Mouse (Mus musculus): ENCODE measurements at regions not wholly inside any gene's neighbourhood (a gene's known extent, or its start where the extent isn't known, plus 50 kb on each side); places are given as distances from the start of the nearest gene placed in this dataset.

GRCm38 (mm10) chr13:107639620-107640019, 404.6 kb upstream of the Smim15 start:
- H3K4me1 ChIP-seq: peaks cover 45% of the 10 kb centered on the region
- no peak overlapping the region for H3K4me3 ChIP-seq
- DNase-seq (ENCODE audit: extremely low spot score, low spot score): no peak
- 89% methylated on average over 4 of the region's 4 CpGs for WGBS
- H3K9me3 ChIP-seq: no peaks in the 10 kb centered on the region
- H3K27me3 ChIP-seq (ENCODE audit: poor library complexity, severe bottlenecking): peaks cover 18% of the 10 kb centered on the region
- no peak overlapping the region for H3K27ac ChIP-seq
- H3K36me3 ChIP-seq (replicated peaks): no peaks in the 10 kb centered on the region

GRCm38 (mm10) chr13:107637269-107637668, 407.0 kb upstream of the Smim15 start:
- no peak overlapping the region for H3K27ac ChIP-seq
- no peaks in the 10 kb centered on the region for H3K9me3 ChIP-seq
- no peak for DNase-seq (ENCODE audit: extremely low spot score, low spot score)
- H3K36me3 ChIP-seq (replicated peaks): no peaks in the 10 kb centered on the region
- H3K4me1 ChIP-seq: peaks cover 49% of the 10 kb centered on the region
- H3K4me3 ChIP-seq: no peak overlapping the region
- no peaks in the 10 kb centered on the region for H3K27me3 ChIP-seq (ENCODE audit: poor library complexity, severe bottlenecking)
- WGBS: 96% methylated on average over 5 of the region's 5 CpGs

- H3K9me3 ChIP-seq: no peaks in the 10 kb centered on the region
- H3K4me1 ChIP-seq: peaks cover 46% of the 10 kb centered on the region
- no peak overlapping the region for H3K4me3 ChIP-seq
- H3K36me3 ChIP-seq (replicated peaks): no peaks in the 10 kb centered on the region
- WGBS: 27% methylated on average over 5 of the region's 5 CpGs
- H3K27ac ChIP-seq: peak overlapping the region; percentile 77
- no peaks in the 10 kb centered on the region for H3K27me3 ChIP-seq (ENCODE audit: poor library complexity, severe bottlenecking)
- DNase-seq (ENCODE audit: extremely low spot score, low spot score): peak; percentile 65
Measured at GRCm38 (mm10) chr13:107635114-107635513, 409.1 kb upstream of the Smim15 start.

DNA sequence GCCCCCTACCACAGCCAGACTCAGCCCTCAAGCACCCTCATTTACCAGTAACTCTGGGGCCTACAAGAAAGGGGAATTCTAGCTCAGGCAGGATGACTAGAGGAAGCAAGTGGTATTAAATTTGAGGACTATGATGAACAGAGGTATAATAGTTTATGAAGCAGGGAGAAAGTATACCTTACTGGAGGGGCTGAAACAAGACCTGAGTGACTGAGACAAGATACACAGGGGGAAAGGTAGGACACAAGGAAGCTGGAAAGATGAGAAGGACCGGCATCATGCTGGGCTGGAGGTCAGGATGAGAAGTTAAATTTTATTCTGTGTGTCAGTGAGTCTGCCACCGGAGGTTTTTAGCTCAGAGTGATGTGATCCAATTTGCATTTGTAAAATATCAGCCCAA, 417.2 kb upstream of the Smim15 start:
- peaks cover 9% of the 10 kb centered on the region; the same call in 1 of the 2 replicates for H3K27me3 ChIP-seq (ENCODE audit: poor library complexity, severe bottlenecking)
- H3K9me3 ChIP-seq: no peaks in the 10 kb centered on the region
- peaks cover 9% of the 10 kb centered on the region for H3K4me1 ChIP-seq
- no peak for DNase-seq (ENCODE audit: extremely low spot score, low spot score)
- H3K27ac ChIP-seq: no peak overlapping the region
- WGBS: 84% methylated on average over 2 of the region's 2 CpGs
- H3K36me3 ChIP-seq (replicated peaks): no peaks in the 10 kb centered on the region
- H3K4me3 ChIP-seq: no peak overlapping the region

- no peak for DNase-seq (ENCODE audit: extremely low spot score, low spot score)
- H3K4me3 ChIP-seq: no peak overlapping the region
- no peaks in the 10 kb centered on the region for H3K36me3 ChIP-seq (replicated peaks)
- peaks cover 9% of the 10 kb centered on the region for H3K4me1 ChIP-seq
- WGBS: 53% methylated on average over 8 of the region's 8 CpGs
- H3K9me3 ChIP-seq: no peaks in the 10 kb centered on the region
- H3K27me3 ChIP-seq (ENCODE audit: poor library complexity, severe bottlenecking): peaks cover 13% of the 10 kb centered on the region
- H3K27ac ChIP-seq: peak overlapping the region; percentile 25; the same call in 1 of the 2 replicates
Measured at GRCm38 (mm10) chr13:107626670-107627069, 417.6 kb upstream of the Smim15 start.

- Histone ChIP-seq H3K27me3 (ENCODE audit: poor library complexity, severe bottlenecking) (peaks cover 22% of the 10 kb centered on the region), H3K36me3 (replicated peaks) (no peaks in the 10 kb centered on the region), H3K27ac (0 out of 2 replicates have a peak overlapping the region, but pooled peaks have one; percentile 71), H3K4me1 (peaks cover 39% of the 10 kb centered on the region), H3K4me3 (no peak overlapping the region), H3K9me3 (no peaks in the 10 kb centered on the region)
- no peak for DNase-seq (ENCODE audit: extremely low spot score, low spot score)
- 76% methylated on average over 2 of the region's 2 CpGs for WGBS
Measured at GRCm38 (mm10) chr13:107621337-107621736, 422.9 kb upstream of the Smim15 start.

DNA sequence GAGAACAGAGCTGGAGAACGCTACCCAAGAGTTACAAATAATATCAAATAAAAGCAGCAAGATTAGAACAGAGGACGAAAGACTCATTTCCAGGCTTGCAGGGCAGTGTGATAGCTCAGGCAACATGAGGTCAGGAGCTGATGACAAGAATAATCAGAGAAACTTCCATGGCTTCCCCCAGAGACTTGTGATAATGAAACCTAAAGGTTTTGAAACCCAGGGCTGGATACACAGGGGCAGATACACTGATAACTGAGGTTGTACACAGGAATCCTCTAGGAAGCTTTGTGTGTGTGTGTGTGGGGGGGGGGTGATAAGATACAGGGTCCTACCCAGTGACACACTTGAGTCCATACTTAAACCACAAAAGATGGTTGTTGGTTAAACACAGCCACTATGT, 423.4 kb upstream of the Smim15 start:
- no peak overlapping the region for H3K4me3 ChIP-seq
- peaks cover 22% of the 10 kb centered on the region for H3K27me3 ChIP-seq (ENCODE audit: poor library complexity, severe bottlenecking)
- peaks cover 39% of the 10 kb centered on the region for H3K4me1 ChIP-seq
- DNase-seq (ENCODE audit: extremely low spot score, low spot score): no peak
- peak overlapping the region; percentile 71; the same call in 1 of the 2 replicates for H3K27ac ChIP-seq
- no peaks in the 10 kb centered on the region for H3K36me3 ChIP-seq (replicated peaks)
- WGBS: 55% methylated on average over 2 of the region's 2 CpGs
- H3K9me3 ChIP-seq: no peaks in the 10 kb centered on the region

DNA sequence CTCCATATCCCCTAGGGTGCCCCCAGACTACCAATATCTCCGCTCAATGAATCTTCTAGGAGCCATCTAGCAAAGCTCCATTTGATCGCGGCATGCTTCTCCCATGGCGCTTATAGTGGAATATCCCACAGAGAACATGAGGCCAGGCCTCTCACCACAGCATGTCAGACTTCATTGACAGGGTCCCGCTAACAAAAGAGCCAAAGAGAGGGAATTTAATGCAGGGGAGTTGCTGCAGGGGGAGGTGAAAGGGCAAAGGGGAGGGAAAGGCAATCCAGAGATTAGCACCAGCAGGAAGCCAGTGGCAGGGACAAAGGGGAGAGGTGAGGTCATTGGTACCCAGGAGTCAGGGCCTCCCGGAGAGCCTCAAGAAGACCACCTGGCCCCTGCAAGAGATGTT, 424.0 kb upstream of the Smim15 start:
- Histone ChIP-seq H3K27me3 (ENCODE audit: poor library complexity, severe bottlenecking) (peaks cover 22% of the 10 kb centered on the region), H3K4me1 (peaks cover 39% of the 10 kb centered on the region), H3K27ac (peak overlapping the region; percentile 71), H3K4me3 (no peak overlapping the region), H3K9me3 (no peaks in the 10 kb centered on the region), H3K36me3 (replicated peaks) (no peaks in the 10 kb centered on the region)
- 2% methylated on average over 6 of the region's 6 CpGs for WGBS
- DNase-seq (ENCODE audit: extremely low spot score, low spot score): peak; percentile 54

DNA sequence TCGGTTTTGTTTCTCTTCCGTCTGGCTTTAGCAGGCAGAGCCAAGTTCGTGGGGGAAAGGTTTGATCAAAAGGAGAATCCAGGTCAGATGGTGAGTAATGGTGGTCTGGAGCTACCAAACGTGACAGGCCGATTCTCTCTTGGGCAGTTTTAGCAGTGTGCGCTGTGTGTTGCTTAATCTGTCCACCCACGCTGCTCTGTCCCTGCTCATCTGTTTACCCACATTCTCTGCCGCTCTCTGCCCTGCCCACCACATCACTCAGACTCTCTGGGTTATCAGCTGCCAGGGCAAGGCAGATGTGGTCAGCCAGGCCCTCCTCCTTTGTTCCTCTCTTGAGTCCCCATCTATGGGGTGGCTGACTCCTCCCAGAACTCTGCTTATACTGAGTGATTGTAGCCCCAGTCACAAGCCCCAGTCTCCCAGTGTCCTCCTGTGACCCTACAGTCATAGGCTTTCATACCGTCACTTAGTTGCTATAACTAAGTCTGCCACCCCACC, 424.8 kb upstream of the Smim15 start:
- Histone ChIP-seq H3K4me1 (peaks cover 39% of the 10 kb centered on the region), H3K9me3 (no peaks in the 10 kb centered on the region), H3K4me3 (no peak overlapping the region), H3K36me3 (replicated peaks) (no peaks in the 10 kb centered on the region), H3K27ac (peak overlapping the region; percentile 71; the same call in 1 of the 2 replicates), H3K27me3 (ENCODE audit: poor library complexity, severe bottlenecking) (peaks cover 22% of the 10 kb centered on the region)
- DNase-seq (ENCODE audit: extremely low spot score, low spot score): no peak
- 30% methylated on average over 9 of the region's 9 CpGs for whole genome bisulfite sequencing

GRCm38 (mm10) chr13:107618796-107619429, 425.3 kb upstream of the Smim15 start:
- Histone ChIP-seq H3K4me3 (no peak overlapping the region), H3K9me3 (no peaks in the 10 kb centered on the region), H3K27ac (peak overlapping the region; percentile 71; the same call in 1 of the 2 replicates), H3K27me3 (ENCODE audit: poor library complexity, severe bottlenecking) (peaks cover 22% of the 10 kb centered on the region), H3K4me1 (peaks cover 39% of the 10 kb centered on the region), H3K36me3 (replicated peaks) (no peaks in the 10 kb centered on the region)
- WGBS: 38% methylated on average over 15 of the region's 15 CpGs
- peak; percentile 24 for DNase-seq (ENCODE audit: extremely low spot score, low spot score)

- Histone ChIP-seq H3K36me3 (replicated peaks) (no peaks in the 10 kb centered on the region), H3K9me3 (no peaks in the 10 kb centered on the region), H3K4me1 (peaks cover 39% of the 10 kb centered on the region), H3K27ac (no peak overlapping the region), H3K27me3 (ENCODE audit: poor library complexity, severe bottlenecking) (peaks cover 22% of the 10 kb centered on the region), H3K4me3 (no peak overlapping the region)
- no peak for DNase-seq (ENCODE audit: extremely low spot score, low spot score)
- WGBS: 36% methylated on average over 8 of the region's 8 CpGs
Measured at GRCm38 (mm10) chr13:107618369-107618771, 425.9 kb upstream of the Smim15 start.

GRCm38 (mm10) chr13:107617582-107617981, 426.7 kb upstream of the Smim15 start:
- H3K4me3 ChIP-seq: no peak overlapping the region
- H3K27me3 ChIP-seq (ENCODE audit: poor library complexity, severe bottlenecking): peaks cover 18% of the 10 kb centered on the region
- no peaks in the 10 kb centered on the region for H3K9me3 ChIP-seq
- WGBS: 50% methylated on average over 2 of the region's 2 CpGs
- H3K27ac ChIP-seq: no peak overlapping the region
- peaks cover 39% of the 10 kb centered on the region for H3K4me1 ChIP-seq
- DNase-seq (ENCODE audit: extremely low spot score, low spot score): no peak
- no peaks in the 10 kb centered on the region for H3K36me3 ChIP-seq (replicated peaks)

GRCm38 (mm10) chr13:107616775-107617174, 427.5 kb upstream of the Smim15 start:
- Histone ChIP-seq H3K27ac (no peak overlapping the region), H3K4me1 (peaks cover 39% of the 10 kb centered on the region), H3K9me3 (no peaks in the 10 kb centered on the region), H3K4me3 (no peak overlapping the region), H3K27me3 (ENCODE audit: poor library complexity, severe bottlenecking) (peaks cover 10% of the 10 kb centered on the region), H3K36me3 (replicated peaks) (no peaks in the 10 kb centered on the region)
- DNase-seq (ENCODE audit: extremely low spot score, low spot score): no peak
- 82% methylated on average over 4 of the region's 4 CpGs for WGBS

Data from forebrain, embryonic 10.5 days (tissue).